Mouse (Mus musculus): ENCODE results near the gene Rmnd5a. TPM values are rescaled to one million over a fixed set of nuclear protein-coding genes. Genes with fewer than 3 reads are reported as not detected.

Rmnd5a gene
- polyA plus RNA-seq (2012; rRNA removed), result 14.4 and 16.5 TPM in 2 replicates

GRCm38 (mm10) chr6:71440492-71441250 lies at the start of gene Rmnd5a:
Gene Rmnd5a (minus strand): TSS chr6:71440637.

GRCm38 (mm10) chr6:71373249-71373775 lies 67.1 kb downstream of the Rmnd5a start, which contains the start of gene Cd8a:
Gene Cd8a (plus strand): TSS chr6:71373427.

Other genes starting within 250 kb of the Rmnd5a start
- 195 and 199 TPM in 2 replicates for gene Fabp1, start 240.8 kb downstream of the Rmnd5a start, polyA plus RNA-seq (2012; rRNA removed)
- 11.9 and 15.0 TPM in 2 replicates for gene Krcc1, start 169.0 kb downstream of the Rmnd5a start, polyA plus RNA-seq (2012; rRNA removed)
- 0.07 and 0.45 TPM in 2 replicates for gene Smyd1, start 118.4 kb downstream of the Rmnd5a start, polyA plus RNA-seq (2012; rRNA removed)
- not detected in 2 replicates for gene Cd8b1, start 117.8 kb downstream of the Rmnd5a start, polyA plus RNA-seq (2012; rRNA removed)
- not detected in 2 replicates for gene Cd8a, start 67.2 kb downstream of the Rmnd5a start, polyA plus RNA-seq (2012; rRNA removed)
- gene Rnf103, start 53.3 kb upstream of the Rmnd5a start, polyA plus RNA-seq (2012; rRNA removed), result 5.2 and 5.7 TPM in 2 replicates
- 26.6 and 27.1 TPM in 2 replicates for gene Chmp3, start 103.2 kb upstream of the Rmnd5a start, polyA plus RNA-seq (2012; rRNA removed)
- gene Kdm3a, start 192.4 kb upstream of the Rmnd5a start, polyA plus RNA-seq (2012; rRNA removed), result 11.6 and 12.9 TPM in 2 replicates